Mouse (Mus musculus): ENCODE results near the gene Omt2a. TPM values are rescaled to one million over a fixed set of nuclear protein-coding genes. Genes with fewer than 3 reads are reported as not detected.
"Not testable (repeated sequence)": the region's sequence is repeated elsewhere in the genome, so short reads cannot be mapped to it uniquely, and the experiment has no call there.

Omt2a gene
- polyA plus RNA-seq, 1 experiment: not detected

DNA sequence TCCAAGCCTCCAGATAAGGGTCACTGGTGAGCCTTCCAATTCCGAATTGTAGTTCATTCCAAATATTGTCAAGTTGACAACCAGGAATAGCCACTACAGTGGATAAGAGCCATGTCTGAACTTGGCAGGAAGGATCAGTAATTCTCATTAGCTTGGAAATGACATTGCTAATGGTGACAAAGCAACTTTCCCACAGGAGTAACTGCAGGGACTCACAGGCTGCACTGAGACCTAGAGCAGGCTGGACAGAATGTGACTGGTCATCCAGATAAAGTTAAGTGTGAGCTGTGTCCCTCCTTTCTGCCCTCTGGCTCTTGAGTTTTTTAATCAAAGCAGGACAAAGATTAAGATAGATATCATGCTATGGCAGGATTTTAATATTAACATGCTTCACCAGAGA, 25.5 kb downstream of the Omt2a start:
- H3K27me3 ChIP-seq (ENCODE audit: control insufficient read depth, insufficient read depth, low read length); H3K4me1 ChIP-seq (ENCODE audit: control insufficient read depth, insufficient read depth, low read length); H3K27ac ChIP-seq (ENCODE audit: control insufficient read depth, insufficient read depth, low read depth, low read length); H3K4me3 ChIP-seq (ENCODE audit: control insufficient read depth, low read depth, low read length); H3K36me3 ChIP-seq (ENCODE audit: control insufficient read depth, insufficient read depth, low read length): not testable (repeated sequence)

DNA sequence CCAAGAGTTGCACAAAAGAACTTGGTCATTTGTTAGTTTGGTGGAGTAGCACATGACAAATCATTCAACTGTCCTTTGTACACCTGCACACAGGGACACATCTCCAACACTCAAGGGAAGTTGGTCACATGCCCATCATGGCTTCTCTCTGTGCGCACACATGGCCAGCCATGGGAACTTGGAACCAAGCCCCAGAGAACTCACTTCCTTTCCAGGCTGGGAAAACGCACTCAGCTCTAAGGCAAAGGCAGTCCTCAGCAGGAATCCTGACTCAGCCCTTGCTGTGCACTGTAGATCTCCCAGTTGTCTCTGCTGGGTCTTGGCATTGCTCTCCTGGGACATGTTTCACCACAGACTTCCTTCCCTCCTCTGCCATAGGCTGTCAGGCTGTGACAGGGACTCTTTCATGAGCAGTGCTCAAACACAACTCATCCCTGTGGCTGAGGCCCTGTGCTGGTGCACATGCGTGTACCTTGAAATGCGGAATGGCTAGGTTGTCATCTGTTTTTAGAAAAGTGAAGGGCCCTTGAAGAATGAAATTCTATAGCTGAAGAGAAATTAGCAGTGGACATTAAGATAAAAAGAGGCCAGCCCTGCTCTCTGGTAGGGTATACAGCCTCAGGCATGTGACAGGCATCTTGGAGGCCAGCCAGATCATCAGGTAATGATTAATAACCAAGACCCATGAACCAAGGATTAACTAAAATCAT, 32.4 kb downstream of the Omt2a start:
- not testable (repeated sequence) for H3K4me3 ChIP-seq (ENCODE audit: control insufficient read depth, low read depth, low read length); H3K36me3 ChIP-seq (ENCODE audit: control insufficient read depth, insufficient read depth, low read length); H3K27ac ChIP-seq (ENCODE audit: control insufficient read depth, insufficient read depth, low read depth, low read length); H3K4me1 ChIP-seq (ENCODE audit: control insufficient read depth, insufficient read depth, low read length); H3K27me3 ChIP-seq (ENCODE audit: control insufficient read depth, insufficient read depth, low read length)

DNA sequence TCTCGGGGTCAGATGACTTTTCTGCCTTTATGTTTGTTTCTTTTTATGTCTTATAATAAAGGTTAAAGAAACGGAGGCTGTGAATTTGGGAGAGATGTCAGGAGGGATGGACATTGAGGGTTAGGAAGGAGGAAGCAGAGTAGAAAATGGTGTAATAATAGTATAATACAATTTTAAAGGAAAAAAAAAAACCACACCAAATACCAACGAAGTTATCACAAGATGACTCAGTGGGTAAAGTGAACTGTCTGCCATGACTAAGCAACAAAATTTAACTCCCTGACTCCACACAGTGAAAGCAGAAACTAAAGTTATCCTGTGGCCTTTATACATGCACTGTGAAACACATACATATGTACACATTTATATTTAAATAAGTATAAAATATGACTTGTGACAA, 43.7 kb downstream of the Omt2a start:
- H3K27ac ChIP-seq (ENCODE audit: control insufficient read depth, insufficient read depth, low read depth, low read length); H3K4me1 ChIP-seq (ENCODE audit: control insufficient read depth, insufficient read depth, low read length); H3K36me3 ChIP-seq (ENCODE audit: control insufficient read depth, insufficient read depth, low read length); H3K27me3 ChIP-seq (ENCODE audit: control insufficient read depth, insufficient read depth, low read length); H3K4me3 ChIP-seq (ENCODE audit: control insufficient read depth, low read depth, low read length): not testable (repeated sequence)

Other genes starting within 250 kb of the Omt2a start
- gene Fbxo9, start 205.7 kb downstream of the Omt2a start, polyA plus RNA-seq (2012; rRNA removed): 46.1 and 48.8 TPM in 2 replicates
- gene Ick, start 205.6 kb downstream of the Omt2a start, polyA plus RNA-seq (2012; rRNA removed): 8.4 and 10.2 TPM in 2 replicates
- 29.3 and 38.7 TPM in 2 replicates for gene Gsta4, start 132.0 kb downstream of the Omt2a start, polyA plus RNA-seq (2012; rRNA removed)
- 0.18 TPM in 1 of 2 replicates, not detected in the other for gene Gsta1, start 84.1 kb downstream of the Omt2a start, polyA plus RNA-seq (2012; rRNA removed)
- not detected in 2 replicates for gene Gm3776, start 57.7 kb downstream of the Omt2a start, polyA plus RNA-seq (2012; rRNA removed)
- gene Gm10639, start 24.9 kb downstream of the Omt2a start, polyA plus RNA-seq (2012; rRNA removed): not detected in 2 replicates
- gene Omt2b, start 12.8 kb upstream of the Omt2a start, polyA plus RNA-seq (2012; rRNA removed): not detected in 2 replicates
- 8.7 and 12.8 TPM in 2 replicates for gene Gsta2, start 41.0 kb upstream of the Omt2a start, polyA plus RNA-seq (2012; rRNA removed)
- 0.47 and 1.2 TPM in 2 replicates for gene Dppa5a, start 53.4 kb upstream of the Omt2a start, polyA plus RNA-seq (2012; rRNA removed)
- gene Ooep, start 63.9 kb upstream of the Omt2a start, polyA plus RNA-seq (2012; rRNA removed): not detected in 2 replicates
- 3.0 and 4.0 TPM in 2 replicates for gene Ddx43, start 81.0 kb upstream of the Omt2a start, polyA plus RNA-seq (2012; rRNA removed)
- gene Cgas, start 128.4 kb upstream of the Omt2a start, polyA plus RNA-seq (2012; rRNA removed): 0.09 and 0.10 TPM in 2 replicates
- gene Mto1, start 133.4 kb upstream of the Omt2a start, polyA plus RNA-seq (2012; rRNA removed): 11.5 and 12.3 TPM in 2 replicates
- gene Gm17324, start 134.0 kb upstream of the Omt2a start, polyA plus RNA-seq (2012; rRNA removed): 3.4 and 3.7 TPM in 2 replicates
- gene Eef1a1, start 174.4 kb upstream of the Omt2a start, polyA plus RNA-seq (2012; rRNA removed): 2,003 and 2,102 TPM in 2 replicates